Mouse (Mus musculus) left cerebral cortex, postnatal 36 days (tissue): ENCODE data around the gene Macrod2. TPM values are rescaled to one million over a fixed set of nuclear protein-coding genes. Genes with fewer than 3 reads are reported as not detected.
A peak's percentile ranks its signal among the peaks of the same experiment; 100 is the strongest.

Source experiments
- DNase-seq, 2 experiments: peaks; one replicate each; pipeline ENCODE4 v3.0.0; 2021 to 2022; ENCODE audit warnings: low spot score in 2 of 2, mixed read lengths in 1 of 2
- intact Hi-C: fragments of 180-260 bp; cut with DNase I; formaldehyde crosslinking; loops from one replicate; pipeline ENCODE4 v1.15.1; 2025
- total RNA-seq, 2 experiments: library from RNA; stranded (reverse); gene quantifications; 2 replicates each; pipeline ENCODE4 v1.2.3; 2021

Gene Macrod2
- total RNA-seq, 2 experiments from 2014 or later, result 47.2 to 55.6 TPM

- intact Hi-C loops, result no loop called here
- no peak for DNase-seq
Observed at GRCm38 (mm10) chr2:141142266-141142665, 747.2 kb downstream of the Macrod2 start.

- intact Hi-C loops, result no loop called here
- no peak for DNase-seq
Observed at GRCm38 (mm10) chr2:141152011-141152772, 757.1 kb downstream of the Macrod2 start.

- intact Hi-C loops, result no loop called here
Observed at GRCm38 (mm10) chr2:141155972-141156371, 760.9 kb downstream of the Macrod2 start.

GRCm38 (mm10) chr2:141156979-141157593 lies 762.0 kb downstream of the Macrod2 start:
- intact Hi-C loops, result no loop called here
- DNase-seq, result no peak

More at GRCm38 (mm10) chr2:141155972-141156371, 760.9 kb downstream of the Macrod2 start:
- no peak for DNase-seq

GRCm38 (mm10) chr2:141158161-141158560 lies 763.1 kb downstream of the Macrod2 start:
- intact Hi-C loops, result no loop called here
- no peak for DNase-seq

- intact Hi-C loops, result no loop called here
Observed at GRCm38 (mm10) chr2:141163918-141164317, 768.8 kb downstream of the Macrod2 start.

GRCm38 (mm10) chr2:141169586-141169985 lies 774.5 kb downstream of the Macrod2 start:
- DNase-seq, result no peak
- intact Hi-C loops, result no loop called here

More at GRCm38 (mm10) chr2:141163918-141164317, 768.8 kb downstream of the Macrod2 start:
- DNase-seq, result no peak

GRCm38 (mm10) chr2:141173167-141173566 lies 778.1 kb downstream of the Macrod2 start:
- intact Hi-C loops, result no loop called here
- no peak for DNase-seq

- intact Hi-C loops, result no loop called here
- DNase-seq, result no peak
Observed at GRCm38 (mm10) chr2:141173607-141174006, 778.5 kb downstream of the Macrod2 start.

GRCm38 (mm10) chr2:141180656-141181055 lies 785.5 kb downstream of the Macrod2 start:
- intact Hi-C loops, result no loop called here
- no peak for DNase-seq

GRCm38 (mm10) chr2:141182034-141182759 lies 787.1 kb downstream of the Macrod2 start:
- DNase-seq, result no peak
- intact Hi-C loops, result no loop called here

- intact Hi-C loops, result no loop called here
- DNase-seq, result no peak
Observed at GRCm38 (mm10) chr2:141194476-141194875, 799.4 kb downstream of the Macrod2 start.

GRCm38 (mm10) chr2:141200481-141200880 lies 805.4 kb downstream of the Macrod2 start:
- intact Hi-C loops, result no loop called here
- DNase-seq, result no peak

GRCm38 (mm10) chr2:141201303-141202014 lies 806.4 kb downstream of the Macrod2 start:
- DNase-seq, result no peak
- intact Hi-C loops, result no loop called here

GRCm38 (mm10) chr2:141202015-141202364 lies 806.9 kb downstream of the Macrod2 start:
- intact Hi-C loops, result no loop called here
- no peak for DNase-seq

GRCm38 (mm10) chr2:141211346-141211745 lies 816.2 kb downstream of the Macrod2 start:
- no peak for DNase-seq
- intact Hi-C loops, result no loop called here

- DNase-seq, result no peak
- intact Hi-C loops, result no loop called here
Observed at GRCm38 (mm10) chr2:141212291-141212690, 817.2 kb downstream of the Macrod2 start.

- DNase-seq, result no peak
- intact Hi-C loops, result no loop called here
Observed at GRCm38 (mm10) chr2:141217490-141217889, 822.4 kb downstream of the Macrod2 start.

GRCm38 (mm10) chr2:141217925-141218324 lies 822.8 kb downstream of the Macrod2 start:
- intact Hi-C loops, result no loop called here
- DNase-seq, result no peak

GRCm38 (mm10) chr2:141228809-141229208 lies 833.7 kb downstream of the Macrod2 start:
- peak in 1 of 2 experiments; percentile 18 for DNase-seq
- intact Hi-C loops, result no loop called here
